Mouse (Mus musculus): ENCODE measurements around the gene Pprc1. TPM values are rescaled to one million over a fixed set of nuclear protein-coding genes. Genes with fewer than 3 reads are reported as not detected.

The Pprc1 gene
- polyA plus RNA-seq, 1 experiment from 2014 or later: 45.8 TPM

- under 1% methylated on average over 37 of the region's 42 CpGs for WGBS
- peak overlapping the region; percentile 83 for H3K4me2 ChIP-seq (replicated peaks; ENCODE audit: low read depth, low read length)
- DNase-seq (ENCODE audit: low spot score) (peak; percentile 83), ATAC-seq (ENCODE audit: low FRiP score) (peak; percentile 75)
- H3K9ac ChIP-seq (ENCODE audit: low read depth, low read length): peak overlapping the region; percentile 79
- H3K27ac ChIP-seq (ENCODE audit: low read depth, low read length): peak overlapping the region; percentile 75
- H3K36me3 ChIP-seq (ENCODE audit: control insufficient read depth, insufficient read depth, low read length): 0 out of 2 replicates have a peak, but pooled peaks cover 1% of the 10 kb centered on the region
- no peaks in the 10 kb centered on the region for H3K9me3 ChIP-seq (ENCODE audit: control insufficient read depth, low read length)
- peak overlapping the region; percentile 87 for H3K4me3 ChIP-seq (ENCODE audit: low read depth, low read length)
- H3K4me1 ChIP-seq (replicated peaks; ENCODE audit: control insufficient read depth, insufficient read depth, low read length): no peaks in the 10 kb centered on the region
- no peaks in the 10 kb centered on the region for H3K27me3 ChIP-seq (ENCODE audit: control insufficient read depth, insufficient read depth, low read length)
Observed at GRCm38 (mm10) chr19:46056947-46057607, 12.4 kb downstream of the Pprc1 start.

DNA sequence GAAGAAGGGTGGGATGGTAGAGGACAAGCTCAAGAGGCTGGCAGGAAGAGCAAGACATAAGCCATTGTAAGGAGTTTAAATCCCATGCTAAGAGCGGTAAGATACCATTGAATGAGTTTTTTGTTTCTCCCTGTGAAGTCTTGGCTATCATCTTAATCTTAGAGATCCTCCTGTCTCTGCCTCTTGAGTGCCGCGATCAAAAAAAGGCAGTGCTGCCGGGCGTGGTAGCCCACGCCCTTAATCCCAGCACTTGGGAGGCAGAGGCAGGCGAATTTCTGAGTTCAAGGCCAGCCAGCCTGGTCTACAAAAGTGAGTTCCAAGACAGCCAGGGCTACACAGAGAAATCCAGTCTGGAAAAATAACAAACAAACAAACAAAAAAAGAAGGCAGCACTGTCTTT, 13.8 kb downstream of the Pprc1 start:
- H3K36me3 ChIP-seq (ENCODE audit: control insufficient read depth, insufficient read depth, low read length): peaks cover 12% of the 10 kb centered on the region; the same call in 1 of the 2 replicates
- no peak overlapping the region for H3K4me2 ChIP-seq (replicated peaks; ENCODE audit: low read depth, low read length)
- H3K4me1 ChIP-seq (replicated peaks; ENCODE audit: control insufficient read depth, insufficient read depth, low read length): no peaks in the 10 kb centered on the region
- H3K27ac ChIP-seq (ENCODE audit: low read depth, low read length): no peak overlapping the region
- H3K9me3 ChIP-seq (ENCODE audit: control insufficient read depth, low read length): no peaks in the 10 kb centered on the region
- DNase-seq (ENCODE audit: low spot score) (no peak), ATAC-seq (ENCODE audit: low FRiP score) (no peak)
- 96% methylated on average over 7 of the region's 7 CpGs for WGBS
- no peaks in the 10 kb centered on the region for H3K27me3 ChIP-seq (ENCODE audit: control insufficient read depth, insufficient read depth, low read length)
- H3K9ac ChIP-seq (ENCODE audit: low read depth, low read length): no peak overlapping the region
- H3K4me3 ChIP-seq (ENCODE audit: low read depth, low read length): no peak overlapping the region

- Histone ChIP-seq H3K4me3 (ENCODE audit: low read depth, low read length) (no peak overlapping the region), H3K4me1 (replicated peaks; ENCODE audit: control insufficient read depth, insufficient read depth, low read length) (no peaks in the 10 kb centered on the region), H3K9me3 (ENCODE audit: control insufficient read depth, low read length) (no peaks in the 10 kb centered on the region), H3K4me2 (replicated peaks; ENCODE audit: low read depth, low read length) (no peak overlapping the region), H3K9ac (ENCODE audit: low read depth, low read length) (no peak overlapping the region), H3K27me3 (ENCODE audit: control insufficient read depth, insufficient read depth, low read length) (no peaks in the 10 kb centered on the region), H3K36me3 (ENCODE audit: control insufficient read depth, insufficient read depth, low read length) (peaks cover 27% of the 10 kb centered on the region; the same call in 1 of the 2 replicates), H3K27ac (ENCODE audit: low read depth, low read length) (no peak overlapping the region)
- 91% methylated on average over 6 of the region's 6 CpGs for WGBS
- DNase-seq (ENCODE audit: low spot score) (no peak), ATAC-seq (ENCODE audit: low FRiP score) (no peak)
Observed at GRCm38 (mm10) chr19:46060845-46061244, 16.2 kb downstream of the Pprc1 start.

DNA sequence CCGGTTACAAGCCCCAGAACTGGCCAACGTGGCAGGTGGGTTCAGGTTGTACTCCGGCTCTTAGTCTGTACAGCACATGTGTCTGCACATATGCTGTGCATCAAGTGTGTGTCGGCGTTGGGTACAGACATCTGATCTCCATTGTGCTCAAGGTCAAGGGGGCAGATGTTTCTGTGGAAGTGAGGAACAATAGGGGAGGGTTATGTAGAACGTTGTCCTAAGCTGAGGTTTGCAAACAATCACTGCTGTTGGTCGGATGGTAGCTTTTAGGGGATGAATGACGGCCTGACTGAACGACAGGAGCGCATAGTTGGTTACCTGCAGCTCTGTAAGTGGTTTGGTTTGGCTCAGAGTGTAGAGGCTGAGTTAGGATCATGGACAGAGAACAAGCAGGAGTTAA, 23.4 kb downstream of the Pprc1 start:
- Histone ChIP-seq H3K27me3 (ENCODE audit: control insufficient read depth, insufficient read depth, low read length) (no peaks in the 10 kb centered on the region), H3K4me1 (replicated peaks; ENCODE audit: control insufficient read depth, insufficient read depth, low read length) (no peaks in the 10 kb centered on the region), H3K36me3 (ENCODE audit: control insufficient read depth, insufficient read depth, low read length) (peaks cover 20% of the 10 kb centered on the region; the same call in 1 of the 2 replicates), H3K27ac (ENCODE audit: low read depth, low read length) (no peak overlapping the region; the same call in 1 of the 2 replicates), H3K4me2 (replicated peaks; ENCODE audit: low read depth, low read length) (no peak overlapping the region), H3K9ac (ENCODE audit: low read depth, low read length) (no peak overlapping the region), H3K4me3 (ENCODE audit: low read depth, low read length) (no peak overlapping the region), H3K9me3 (ENCODE audit: control insufficient read depth, low read length) (no peaks in the 10 kb centered on the region)
- DNase-seq (ENCODE audit: low spot score): no peak
- 74% methylated on average over 10 of the region's 10 CpGs for WGBS
- ATAC-seq (ENCODE audit: low FRiP score): no peak

DNA sequence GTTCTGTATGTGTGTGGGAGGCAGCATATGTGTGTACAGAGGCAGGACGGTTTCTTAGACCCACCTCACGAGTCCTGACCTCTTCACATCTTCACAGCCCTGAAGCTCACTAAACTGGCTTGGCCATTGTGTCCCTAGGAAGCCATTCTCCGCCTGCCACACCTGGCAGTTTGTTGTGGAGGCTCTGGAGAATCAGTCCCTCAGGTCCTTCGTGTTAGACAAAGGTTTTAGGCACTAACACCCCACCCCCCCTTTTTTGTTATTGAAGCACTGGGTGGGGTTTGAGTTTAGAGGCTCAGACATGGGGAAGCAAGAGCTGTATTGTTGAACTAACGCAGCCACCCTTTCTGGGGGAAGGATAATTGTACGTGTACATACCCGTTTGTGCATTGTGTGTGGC, 28.6 kb downstream of the Pprc1 start:
- DNase-seq (ENCODE audit: low spot score): no peak
- Histone ChIP-seq H3K27ac (ENCODE audit: low read depth, low read length) (no peak overlapping the region), H3K4me1 (replicated peaks; ENCODE audit: control insufficient read depth, insufficient read depth, low read length) (peaks cover 5% of the 10 kb centered on the region; the same call in 1 of the 2 replicates), H3K4me2 (replicated peaks; ENCODE audit: low read depth, low read length) (no peak overlapping the region), H3K4me3 (ENCODE audit: low read depth, low read length) (no peak overlapping the region), H3K36me3 (ENCODE audit: control insufficient read depth, insufficient read depth, low read length) (no peaks in the 10 kb centered on the region), H3K9ac (ENCODE audit: low read depth, low read length) (no peak overlapping the region), H3K27me3 (ENCODE audit: control insufficient read depth, insufficient read depth, low read length) (no peaks in the 10 kb centered on the region), H3K9me3 (ENCODE audit: control insufficient read depth, low read length) (no peaks in the 10 kb centered on the region)
- WGBS: 90% methylated on average over 7 of the region's 7 CpGs
- ATAC-seq (ENCODE audit: low FRiP score): no peak

DNA sequence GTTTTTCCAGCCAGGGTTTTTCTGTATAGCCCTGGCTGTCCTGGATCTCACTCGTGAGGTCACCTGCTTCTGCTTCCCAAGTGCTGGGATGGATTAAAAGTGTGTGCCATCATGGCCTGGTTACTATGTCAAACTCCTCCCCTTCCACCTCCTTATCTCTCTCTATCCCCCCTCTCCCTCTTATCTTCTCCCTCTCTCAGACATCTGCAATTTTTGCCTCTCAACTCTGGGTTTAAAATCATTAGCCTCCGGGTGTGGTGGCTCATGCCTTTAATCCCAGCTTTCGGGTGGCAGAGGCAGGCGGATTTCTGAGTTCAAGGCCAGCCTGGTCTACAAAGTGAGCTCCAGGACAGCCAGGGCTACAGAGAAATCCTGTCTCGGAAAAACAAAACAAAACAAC, 29.6 kb downstream of the Pprc1 start:
- 91% methylated on average over 5 of the region's 5 CpGs for WGBS
- Histone ChIP-seq H3K36me3 (ENCODE audit: control insufficient read depth, insufficient read depth, low read length) (no peaks in the 10 kb centered on the region; the same call in 1 of the 2 replicates), H3K27me3 (ENCODE audit: control insufficient read depth, insufficient read depth, low read length) (no peaks in the 10 kb centered on the region)

DNA sequence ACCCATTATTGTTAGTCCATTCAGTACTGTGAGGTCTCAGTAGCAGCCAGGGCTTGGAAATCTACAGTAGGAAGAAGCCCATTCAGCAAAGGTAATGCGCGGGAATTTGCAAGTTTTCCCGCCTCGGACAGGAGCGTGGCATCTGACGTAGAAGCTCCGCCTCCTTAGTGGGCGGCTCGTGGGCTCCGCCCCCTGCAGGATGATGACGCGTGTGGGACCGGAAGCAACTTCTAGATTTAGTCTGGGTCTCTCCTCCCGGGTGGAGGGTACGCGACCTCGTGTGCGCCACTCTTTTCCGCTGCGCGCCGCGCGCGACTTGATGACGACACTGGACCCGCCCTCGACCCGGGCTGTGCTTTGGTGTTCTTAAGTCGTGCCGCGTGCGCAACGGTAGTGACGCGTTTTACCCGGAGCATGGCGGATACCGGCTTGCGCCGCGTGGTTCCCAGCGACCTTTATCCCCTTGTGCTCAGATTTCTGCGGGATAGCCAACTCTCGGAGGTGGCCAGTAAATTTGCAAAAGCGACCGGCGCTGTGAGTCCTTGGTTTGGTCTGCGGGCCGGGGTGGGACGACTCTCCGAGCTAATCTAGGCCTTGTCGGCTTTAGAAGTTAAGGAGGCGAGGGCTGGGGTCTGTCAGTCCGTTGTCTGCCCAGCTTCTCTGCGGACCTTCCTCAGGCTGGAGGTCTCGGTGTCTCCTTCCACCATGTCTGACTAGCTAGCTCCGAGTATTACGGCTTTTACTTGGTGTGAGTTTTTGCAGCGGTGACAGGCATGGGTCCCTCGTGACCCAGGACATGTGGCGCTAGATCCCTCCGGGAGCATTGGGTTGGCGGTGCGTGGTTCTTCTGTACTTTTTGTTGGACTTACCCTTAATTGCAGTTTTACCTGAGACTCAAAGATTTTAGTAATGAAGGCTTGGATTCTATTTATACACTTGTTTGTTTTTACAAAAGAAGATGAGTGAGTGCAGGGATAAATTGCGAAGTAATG, 31.2 kb downstream of the Pprc1 start, which contains the start of gene Nolc1:
Gene Nolc1 (plus strand): TSS at position 248 of the 992 bp plus-strand sequence.
- Histone ChIP-seq H3K27ac (ENCODE audit: low read depth, low read length) (peak within 1 kb of the TSS; percentile 58; the same call in 1 of the 2 replicates), H3K36me3 (ENCODE audit: control insufficient read depth, insufficient read depth, low read length) (peaks cover 11% of the 10 kb centered on the region; the same call in 1 of the 2 replicates), H3K4me2 (replicated peaks; ENCODE audit: low read depth, low read length) (peak within 1 kb of the TSS; percentile 66), H3K27me3 (ENCODE audit: control insufficient read depth, insufficient read depth, low read length) (no peaks in the 10 kb centered on the region), H3K4me3 (ENCODE audit: low read depth, low read length) (peak within 1 kb of the TSS; percentile 90), H3K9ac (ENCODE audit: low read depth, low read length) (peak within 1 kb of the TSS; percentile 79), H3K4me1 (replicated peaks; ENCODE audit: control insufficient read depth, insufficient read depth, low read length) (peaks cover 5% of the 10 kb centered on the region; the same call in 1 of the 2 replicates), H3K9me3 (ENCODE audit: control insufficient read depth, low read length) (no peaks in the 10 kb centered on the region)
- DNase-seq (ENCODE audit: low spot score): peak; percentile 99
- ATAC-seq (ENCODE audit: low FRiP score): peak; percentile 97
- under 1% methylated on average over 66 of the region's 66 CpGs for WGBS

More for the DNA sequence above, 29.6 kb downstream of the Pprc1 start:
- H3K4me1 ChIP-seq (replicated peaks; ENCODE audit: control insufficient read depth, insufficient read depth, low read length): peaks cover 5% of the 10 kb centered on the region; the same call in 1 of the 2 replicates
- no peaks in the 10 kb centered on the region for H3K9me3 ChIP-seq (ENCODE audit: control insufficient read depth, low read length)
- DNase-seq (ENCODE audit: low spot score) (no peak), ATAC-seq (ENCODE audit: low FRiP score) (no peak)
- no peak overlapping the region for H3K27ac ChIP-seq (ENCODE audit: low read depth, low read length)
- H3K9ac ChIP-seq (ENCODE audit: low read depth, low read length): no peak overlapping the region
- no peak overlapping the region for H3K4me2 ChIP-seq (replicated peaks; ENCODE audit: low read depth, low read length)
- no peak overlapping the region for H3K4me3 ChIP-seq (ENCODE audit: low read depth, low read length)

- Histone ChIP-seq H3K4me2 (replicated peaks; ENCODE audit: low read depth, low read length) (no peak overlapping the region), H3K4me1 (replicated peaks; ENCODE audit: control insufficient read depth, insufficient read depth, low read length) (peaks cover 5% of the 10 kb centered on the region; the same call in 1 of the 2 replicates), H3K27ac (ENCODE audit: low read depth, low read length) (no peak overlapping the region), H3K36me3 (ENCODE audit: control insufficient read depth, insufficient read depth, low read length) (peaks cover 18% of the 10 kb centered on the region), H3K27me3 (ENCODE audit: control insufficient read depth, insufficient read depth, low read length) (no peaks in the 10 kb centered on the region), H3K4me3 (ENCODE audit: low read depth, low read length) (no peak overlapping the region), H3K9ac (ENCODE audit: low read depth, low read length) (no peak overlapping the region), H3K9me3 (ENCODE audit: control insufficient read depth, low read length) (no peaks in the 10 kb centered on the region)
- no peak for DNase-seq (ENCODE audit: low spot score)
- ATAC-seq (ENCODE audit: low FRiP score): no peak
- WGBS: 72% methylated on average over 3 of the region's 3 CpGs
Observed at GRCm38 (mm10) chr19:46078535-46078934, 33.8 kb downstream of the Pprc1 start.
